10 mouse cellular contexts compared by ENCODE assay signal in the genomic region with DNA sequence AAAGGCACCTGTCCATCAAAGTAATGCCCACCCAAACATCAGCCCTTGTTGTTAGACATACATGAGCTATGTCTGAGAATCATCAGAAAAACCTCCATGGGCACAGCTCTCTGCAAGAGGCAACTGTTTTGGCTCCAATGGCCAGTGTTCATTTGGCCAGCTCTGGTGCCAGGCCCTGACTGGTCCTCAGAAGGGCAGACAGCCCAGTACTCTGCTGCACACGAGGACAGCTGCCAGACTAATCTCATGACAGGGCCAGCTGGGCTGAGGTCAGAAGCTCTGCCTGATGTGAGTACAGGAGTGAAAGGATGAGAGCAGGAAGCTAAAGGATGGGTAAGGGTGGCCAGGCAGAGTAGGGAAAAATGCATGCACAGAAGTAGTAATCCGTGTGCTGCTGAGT. TPM values are rescaled to one million over a fixed set of nuclear protein-coding genes. Genes with fewer than 3 reads are reported as not detected.
A peak's percentile ranks its signal among the peaks of the same experiment; 100 is the strongest.
DNase-seq lines count a peak whose midpoint lies in the region.
"Had no signal": no experiment of that assay in that cellular context is flagged by ENCODE, and none has a peak within 500 bp of the region (broad histone marks: within the 10 kb centered on the region; RNA-seq: fewer than 3 reads in every experiment).

No protein-coding gene starts in this region.

- DNase-seq in layer of hippocampus, adult 11-12 months (ENCODE audit: low spot score) = peak; percentile 75
- DNase-seq in layer of hippocampus, postnatal 25 days (ENCODE audit: extremely low spot score in 1 of 2, low spot score in 1 of 2) = no peak
- peak; percentile 36 for DNase-seq in adrenal gland, postnatal 25 days
- peak; percentile 84 for DNase-seq in gastrocnemius, adult 18-20 months (ENCODE audit: low spot score)
- DNase-seq in layer of hippocampus, postnatal 10 days (ENCODE audit: low spot score in 2 of 2) = peak; percentile 38 to 51
- DNase-seq in kidney, postnatal 10 days = no peak
- DNase-seq in ovary, postnatal 10 days (ENCODE audit: low spot score) = no peak
- DNase-seq: kidney, adult 9 months; lung, adult 2 months; thymus, postnatal 36 days had no signal

RNA-seq across cellular contexts. Expression of a gene that starts 5.8 kb away (rescaled TPM):
- total RNA-seq in layer of hippocampus, postnatal 25 days (2021) = 10 to 100 TPM; 41.0 to 52.9 TPM
- 33.0 and 36.9 TPM in 2 replicates for total RNA-seq in adrenal gland, postnatal 25 days (2021)
- total RNA-seq in gastrocnemius, adult 18-20 months (2021) = 10 to 100 TPM in 1 of 2 experiments, 1 to 10 TPM in 1; 7.6 to 11.1 TPM
- total RNA-seq in layer of hippocampus, postnatal 10 days (2021) = 10 to 100 TPM; 41.9 to 49.9 TPM

RNA-seq across cellular contexts. Expression of a gene that starts 19.4 kb away (rescaled TPM):
- total RNA-seq in layer of hippocampus, postnatal 25 days (2021) = 100 to 1,000 TPM; 135 to 137 TPM
- total RNA-seq in adrenal gland, postnatal 25 days (2021) = 110 and 113 TPM in 2 replicates
- 10 to 100 TPM; 19.9 to 22.2 TPM for total RNA-seq in gastrocnemius, adult 18-20 months (2021)
- total RNA-seq in layer of hippocampus, postnatal 10 days (2021) = 100 to 1,000 TPM; 144 to 149 TPM

RNA-seq across cellular contexts. Expression of a gene that starts 19.4 kb away (rescaled TPM):
- total RNA-seq in layer of hippocampus, postnatal 25 days (2021) = under 1 TPM in 1 of 2 experiments, not detected in 1; 0.52 TPM
- not detected in 2 replicates for total RNA-seq in adrenal gland, postnatal 25 days (2021)
- not detected for total RNA-seq in gastrocnemius, adult 18-20 months (2021)
- not detected for total RNA-seq in layer of hippocampus, postnatal 10 days (2021)

RNA-seq across cellular contexts. Expression of a gene that starts 27.0 kb away (rescaled TPM):
- under 1 TPM; 0.34 to 0.47 TPM for total RNA-seq in layer of hippocampus, postnatal 25 days (2021)
- not detected in 2 replicates for total RNA-seq in adrenal gland, postnatal 25 days (2021)
- not detected for total RNA-seq in gastrocnemius, adult 18-20 months (2021)
- not detected for total RNA-seq in layer of hippocampus, postnatal 10 days (2021)

RNA-seq across cellular contexts. Expression of a gene that starts 44.7 kb away (rescaled TPM):
- 1 to 10 TPM; 2.0 TPM for total RNA-seq in layer of hippocampus, postnatal 25 days (2021)
- total RNA-seq in adrenal gland, postnatal 25 days (2021) = 2.7 and 3.3 TPM in 2 replicates
- under 1 TPM; 0.43 to 0.62 TPM for total RNA-seq in gastrocnemius, adult 18-20 months (2021)
- 1 to 10 TPM; 1.1 to 1.4 TPM for total RNA-seq in layer of hippocampus, postnatal 10 days (2021)

Comparison
In these comparisons a context has a peak if more than half of its experiments do, and no peak if none do; other contexts are left out.
1. DNase-seq: peak in layer of hippocampus, adult 11-12 months (single experiment), adrenal gland, postnatal 25 days (single experiment), gastrocnemius, adult 18-20 months (single experiment) and layer of hippocampus, postnatal 10 days (2 of 2); none in layer of hippocampus, postnatal 25 days (0 of 2), kidney, postnatal 10 days (single experiment) and ovary, postnatal 10 days (single experiment).